Mouse (Mus musculus): ENCODE data around the gene Actg2. TPM values are rescaled to one million over a fixed set of nuclear protein-coding genes. Genes with fewer than 3 reads are reported as not detected.
"Not testable (repeated sequence)": the region's sequence is repeated elsewhere in the genome, so short reads cannot be mapped to it uniquely, and the experiment has no call there.

The Actg2 gene
- not detected in 2 replicates for polyA plus RNA-seq (2012)

DNA sequence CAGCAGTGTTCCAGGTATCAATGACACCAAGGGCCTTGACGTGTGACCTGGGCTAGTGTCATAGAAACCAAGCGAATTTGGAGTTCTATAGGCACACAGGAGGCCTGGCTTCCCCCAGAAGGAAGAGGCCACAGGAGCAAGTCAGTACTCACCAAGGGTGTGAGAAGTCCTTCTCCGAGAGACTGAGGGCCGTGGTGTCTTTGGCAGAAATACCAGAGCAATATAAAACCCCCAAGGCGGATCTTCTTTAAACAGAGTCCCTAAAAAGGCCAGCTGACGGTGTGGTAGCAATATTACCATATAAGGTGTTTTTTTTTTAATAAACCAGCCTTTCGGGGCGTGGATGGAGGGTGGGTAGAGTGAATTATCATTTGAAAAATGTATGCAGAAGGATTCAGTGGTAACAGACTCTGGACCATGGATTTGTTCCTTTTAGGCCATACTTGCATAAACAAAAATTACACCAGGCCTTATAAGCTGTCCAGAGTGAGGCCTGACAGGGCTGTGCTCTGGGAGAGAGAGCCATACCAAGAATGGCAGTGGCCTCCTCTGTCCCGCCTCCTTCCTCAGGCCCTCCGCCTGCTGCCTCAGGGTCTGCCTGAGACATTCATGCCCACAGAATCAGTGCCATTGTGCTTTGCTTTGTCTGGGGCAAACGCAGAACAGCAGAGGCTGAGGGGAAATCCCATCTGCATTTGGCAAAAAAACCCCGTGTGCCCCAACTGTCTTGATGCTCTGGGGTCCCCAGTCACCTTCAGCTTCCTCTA, at the start of gene Actg2:
Actg2 (minus strand) TSS at position 238 of the 767 bp plus-strand sequence.
- Histone ChIP-seq H3K36me3 (ENCODE audit: control insufficient read depth) (no peaks in the 10 kb centered on the region), H3K9me3 (ENCODE audit: control insufficient read depth, low read length) (no peaks in the 10 kb centered on the region), H3K4me1 (ENCODE audit: control insufficient read depth) (no peaks in the 10 kb centered on the region), H3K27me3 (ENCODE audit: control insufficient read depth) (peaks cover 5% of the 10 kb centered on the region), H3K4me3 (replicated peaks) (no peak within 1 kb of the TSS)
- TF ChIP-seq GATA1 (IDR thresholded peaks at IDR 0.05; ENCODE audit: low read length) (no peak), TAL1 (IDR thresholded peaks at IDR 0.05; ENCODE audit: low read length) (no peak)

DNA sequence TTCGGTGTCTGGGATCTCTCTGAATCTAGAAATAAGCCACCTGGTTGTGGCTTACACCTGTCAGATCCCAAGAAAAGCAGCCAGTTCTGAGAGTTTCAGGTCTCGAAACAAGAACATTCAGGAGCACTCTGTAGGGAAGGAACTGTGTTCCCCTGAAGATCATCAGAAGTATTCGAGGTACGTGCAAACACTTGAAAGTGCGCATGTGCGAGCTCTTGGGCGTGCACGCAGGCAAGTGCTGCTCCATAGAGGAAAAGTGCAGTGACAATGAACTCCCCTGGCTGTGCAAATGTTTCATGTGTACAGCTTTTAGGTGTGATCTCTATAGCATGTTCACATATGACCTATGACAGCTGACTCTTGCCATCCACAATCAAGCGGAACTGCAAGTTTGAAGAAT, 49.3 kb upstream of the Actg2 start:
- not testable (repeated sequence) for H3K9me3 ChIP-seq (ENCODE audit: control insufficient read depth, low read length); H3K4me1 ChIP-seq (ENCODE audit: control insufficient read depth); H3K4me3 ChIP-seq (replicated peaks); H3K36me3 ChIP-seq (ENCODE audit: control insufficient read depth)
- H3K27me3 ChIP-seq (ENCODE audit: control insufficient read depth): peaks cover 11% of the 10 kb centered on the region

DNA sequence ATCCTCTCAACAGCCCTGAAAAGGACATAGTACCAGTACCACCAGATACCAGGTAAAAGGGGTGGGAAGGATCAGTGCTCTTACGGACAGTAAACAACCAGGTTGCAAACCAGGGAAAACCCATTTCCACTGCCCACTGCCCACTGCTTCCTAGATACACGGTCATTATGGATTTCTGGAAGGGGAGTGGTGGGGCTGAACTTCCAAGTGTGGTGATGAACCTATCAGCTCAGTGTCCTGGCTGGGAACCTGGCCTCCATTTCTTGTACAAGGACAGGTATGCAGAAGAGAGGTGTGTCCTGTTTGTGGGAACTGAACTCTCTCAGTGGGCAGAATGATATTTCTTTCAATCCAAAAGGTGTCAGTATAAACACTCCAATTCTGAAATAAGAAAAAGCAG, 47.5 kb upstream of the Actg2 start:
- Histone ChIP-seq H3K36me3 (ENCODE audit: control insufficient read depth) (no peaks in the 10 kb centered on the region), H3K4me3 (replicated peaks) (no peak overlapping the region), H3K4me1 (ENCODE audit: control insufficient read depth) (no peaks in the 10 kb centered on the region), H3K9me3 (ENCODE audit: control insufficient read depth, low read length) (no peaks in the 10 kb centered on the region), H3K27me3 (ENCODE audit: control insufficient read depth) (peaks cover 22% of the 10 kb centered on the region)
- TF ChIP-seq TAL1 (IDR thresholded peaks at IDR 0.05; ENCODE audit: low read length): no peak
- TF ChIP-seq GATA1 (IDR thresholded peaks at IDR 0.05; ENCODE audit: low read length): no peak

DNA sequence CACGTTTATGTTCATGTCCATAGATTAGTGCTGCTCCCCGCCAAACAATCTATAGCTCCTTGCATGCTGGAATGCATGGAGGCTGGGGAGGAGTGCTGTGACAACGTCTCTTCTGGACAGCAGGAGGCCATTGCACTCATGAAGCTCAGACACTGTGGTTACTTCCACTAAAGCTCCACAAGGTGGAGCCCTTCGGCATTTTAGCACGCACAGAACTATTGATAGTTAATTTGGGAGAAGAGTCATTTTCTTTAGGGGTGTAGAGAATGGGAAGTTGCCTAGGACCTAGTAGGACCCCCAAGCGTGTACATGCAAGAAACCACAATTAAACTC, 46.8 kb upstream of the Actg2 start:
- Histone ChIP-seq H3K9me3 (ENCODE audit: control insufficient read depth, low read length) (no peaks in the 10 kb centered on the region), H3K27me3 (ENCODE audit: control insufficient read depth) (peaks cover 27% of the 10 kb centered on the region), H3K4me1 (ENCODE audit: control insufficient read depth) (no peaks in the 10 kb centered on the region), H3K36me3 (ENCODE audit: control insufficient read depth) (no peaks in the 10 kb centered on the region), H3K4me3 (replicated peaks) (no peak overlapping the region)
- TF ChIP-seq GATA1 (IDR thresholded peaks at IDR 0.05; ENCODE audit: low read length) (no peak), TAL1 (IDR thresholded peaks at IDR 0.05; ENCODE audit: low read length) (no peak)

DNA sequence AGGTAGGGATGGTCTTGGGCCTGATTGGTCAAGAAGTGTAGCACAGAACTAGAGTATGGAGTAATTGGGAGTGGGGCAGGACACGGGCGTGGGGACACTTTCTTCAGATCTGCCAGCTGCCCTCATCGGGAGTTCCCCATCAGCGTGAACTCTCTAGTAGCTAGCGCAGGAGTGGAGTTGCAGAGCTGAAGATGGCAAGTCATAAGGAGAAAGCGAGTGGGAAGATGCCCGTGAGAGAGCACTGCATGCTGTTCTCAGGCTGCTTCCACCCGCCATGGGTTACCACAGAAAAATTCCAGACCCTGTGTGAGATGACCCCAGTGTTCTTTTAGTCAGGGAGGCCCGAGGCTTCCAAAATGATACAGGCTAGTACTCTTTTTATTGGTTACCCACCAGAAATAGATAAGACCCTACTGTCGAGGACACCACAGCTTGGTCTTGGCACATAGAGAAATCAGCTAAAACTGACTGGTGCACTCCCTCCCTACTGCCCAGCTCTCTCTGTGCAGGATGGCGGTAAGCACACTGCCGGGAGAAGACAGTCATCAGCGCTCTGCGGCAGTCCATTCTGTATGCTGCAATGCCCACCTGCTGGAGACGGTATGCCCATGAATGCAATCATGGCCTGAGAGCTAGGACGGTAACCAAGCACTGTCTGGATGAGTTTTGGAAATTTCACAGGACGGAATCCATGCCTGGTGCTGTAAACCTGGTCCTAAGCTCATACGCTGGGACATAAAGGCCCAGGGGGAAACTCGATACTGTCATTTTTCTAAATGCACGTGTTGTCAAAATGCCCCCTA, 46.3 kb upstream of the Actg2 start:
- peaks cover 29% of the 10 kb centered on the region for H3K27me3 ChIP-seq (ENCODE audit: control insufficient read depth)
- no peaks in the 10 kb centered on the region for H3K36me3 ChIP-seq (ENCODE audit: control insufficient read depth)
- no peaks in the 10 kb centered on the region for H3K4me1 ChIP-seq (ENCODE audit: control insufficient read depth)
- no peak for TF ChIP-seq GATA1 (IDR thresholded peaks at IDR 0.05; ENCODE audit: low read length)
- no peak for TF ChIP-seq TAL1 (IDR thresholded peaks at IDR 0.05; ENCODE audit: low read length)
- H3K4me3 ChIP-seq (replicated peaks): no peak overlapping the region
- H3K9me3 ChIP-seq (ENCODE audit: control insufficient read depth, low read length): no peaks in the 10 kb centered on the region

DNA sequence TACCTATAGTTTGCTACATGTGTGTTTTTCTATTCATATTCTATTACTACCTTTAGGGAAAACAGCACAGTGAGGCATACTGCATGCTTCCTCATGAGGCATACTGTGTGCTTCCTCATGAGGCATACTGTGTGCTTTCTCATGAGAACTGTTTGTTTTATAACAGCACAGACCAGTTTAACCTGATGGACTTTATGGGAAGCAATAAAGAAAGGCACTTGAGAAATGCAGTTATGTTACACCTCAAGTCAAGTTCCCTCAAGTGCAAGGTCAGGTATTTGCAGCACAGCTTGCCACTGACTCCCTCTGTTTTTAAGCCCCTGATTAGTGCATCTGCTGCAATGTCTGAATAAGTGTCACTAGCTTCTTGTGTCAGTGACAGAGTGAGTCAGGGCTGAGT, 41.5 kb upstream of the Actg2 start:
- peaks cover 34% of the 10 kb centered on the region for H3K27me3 ChIP-seq (ENCODE audit: control insufficient read depth)
- no peak for TF ChIP-seq TAL1 (IDR thresholded peaks at IDR 0.05; ENCODE audit: low read length)
- H3K9me3 ChIP-seq (ENCODE audit: control insufficient read depth, low read length): no peaks in the 10 kb centered on the region
- no peak overlapping the region for H3K4me3 ChIP-seq (replicated peaks)
- peaks cover 5% of the 10 kb centered on the region for H3K4me1 ChIP-seq (ENCODE audit: control insufficient read depth)
- H3K36me3 ChIP-seq (ENCODE audit: control insufficient read depth): no peaks in the 10 kb centered on the region

DNA sequence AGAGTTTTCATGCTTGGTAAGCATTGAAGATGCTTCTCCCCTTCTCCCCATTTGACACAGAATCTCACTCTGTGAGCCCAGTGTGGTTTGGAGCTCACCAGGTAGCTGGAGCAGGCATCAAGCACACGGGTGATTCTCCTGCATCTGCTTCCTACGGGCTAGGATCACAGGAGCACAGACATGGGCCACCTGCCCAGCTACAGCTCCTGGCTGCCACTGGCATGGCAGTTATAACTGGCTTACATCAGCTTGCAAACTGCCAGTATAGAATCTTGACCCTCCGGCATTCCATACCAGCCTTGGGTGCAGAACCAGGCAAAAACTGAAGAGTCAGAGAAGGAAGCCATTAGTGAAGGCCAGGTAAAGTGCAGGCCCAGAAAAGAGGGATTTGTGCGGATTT, 39.5 kb upstream of the Actg2 start:
- TF ChIP-seq TAL1 (IDR thresholded peaks at IDR 0.05; ENCODE audit: low read length) (no peak), GATA1 (IDR thresholded peaks at IDR 0.05; ENCODE audit: low read length) (no peak)
- Histone ChIP-seq H3K9me3 (ENCODE audit: control insufficient read depth, low read length) (no peaks in the 10 kb centered on the region), H3K36me3 (ENCODE audit: control insufficient read depth) (no peaks in the 10 kb centered on the region)

DNA sequence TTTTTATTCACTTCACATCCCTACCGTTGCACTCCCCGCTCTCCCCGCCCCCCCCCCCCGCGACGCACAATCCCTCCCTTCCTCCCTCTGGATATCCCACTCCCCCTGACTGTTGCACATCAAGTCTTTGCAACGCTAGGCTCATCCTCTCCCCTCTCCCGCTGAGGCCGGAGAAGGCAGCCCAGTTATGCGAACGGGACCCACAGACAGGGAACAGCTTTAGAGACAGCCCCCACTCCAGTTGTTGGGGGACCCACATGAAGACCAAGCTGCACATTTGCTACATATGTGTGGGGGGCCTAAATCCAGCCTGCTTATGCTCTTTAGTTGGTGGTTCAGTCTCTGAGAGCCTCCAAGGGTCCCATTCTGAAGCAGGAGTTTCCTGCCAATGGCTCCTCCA, 36.6 kb upstream of the Actg2 start, which contains the start of gene Stambp:
Stambp (minus strand) TSS at position 59 of the 400 bp plus-strand sequence.
- no peak for TF ChIP-seq TAL1 (IDR thresholded peaks at IDR 0.05; ENCODE audit: low read length)
- no peak for TF ChIP-seq GATA1 (IDR thresholded peaks at IDR 0.05; ENCODE audit: low read length)
- Histone ChIP-seq H3K9me3 (ENCODE audit: control insufficient read depth, low read length) (no peaks in the 10 kb centered on the region), H3K4me3 (replicated peaks) (peak within 1 kb of the TSS; percentile 85), H3K27me3 (ENCODE audit: control insufficient read depth) (peaks cover 14% of the 10 kb centered on the region), H3K36me3 (ENCODE audit: control insufficient read depth) (peaks cover 19% of the 10 kb centered on the region), H3K4me1 (ENCODE audit: control insufficient read depth) (peaks cover 20% of the 10 kb centered on the region)

More for the DNA sequence above, 39.5 kb upstream of the Actg2 start:
- H3K4me3 ChIP-seq (replicated peaks): no peak overlapping the region
- peaks cover 33% of the 10 kb centered on the region for H3K27me3 ChIP-seq (ENCODE audit: control insufficient read depth)
- H3K4me1 ChIP-seq (ENCODE audit: control insufficient read depth): peaks cover 16% of the 10 kb centered on the region

DNA sequence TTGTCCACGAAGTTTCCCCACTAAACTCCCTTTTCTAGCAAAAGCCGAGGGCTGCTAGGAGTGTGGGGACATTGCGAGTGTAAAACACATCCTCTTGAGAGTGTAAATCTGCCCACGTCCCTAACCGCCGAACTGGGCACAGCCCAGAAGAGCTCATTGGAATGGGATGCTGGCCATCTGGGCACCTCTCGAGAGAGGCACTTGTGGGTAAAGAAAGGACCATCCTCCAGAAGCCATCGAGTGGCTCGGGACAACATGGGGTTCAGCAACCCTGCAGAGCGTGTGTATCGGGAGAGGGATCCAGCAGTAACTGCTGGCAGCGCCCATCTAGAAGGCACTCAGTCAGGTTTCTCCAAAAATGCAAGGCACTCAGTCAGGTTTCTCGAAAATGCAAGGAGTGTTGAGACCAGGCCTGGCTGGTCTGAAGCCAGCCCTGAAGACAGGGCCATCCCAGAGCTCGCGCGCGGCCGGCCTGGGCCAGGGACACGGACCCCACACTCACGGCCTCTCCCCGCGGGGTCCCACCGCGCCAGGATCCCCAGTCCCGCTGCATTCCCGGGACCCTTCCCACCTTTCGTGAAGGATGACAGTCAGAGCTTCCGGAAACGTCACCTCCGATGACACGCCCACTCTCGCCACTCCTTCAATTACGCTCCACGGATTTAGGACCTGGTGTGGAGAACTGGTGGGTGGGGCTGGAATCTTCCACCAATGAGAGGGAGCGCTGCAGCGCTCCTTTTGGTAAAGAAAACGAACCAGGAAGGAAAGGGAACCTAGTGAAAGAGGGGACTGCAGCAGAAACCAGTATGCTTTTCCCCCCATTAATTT, 36.0 kb upstream of the Actg2 start:
- peaks cover 20% of the 10 kb centered on the region for H3K4me1 ChIP-seq (ENCODE audit: control insufficient read depth)
- H3K9me3 ChIP-seq (ENCODE audit: control insufficient read depth, low read length): no peaks in the 10 kb centered on the region
- peaks cover 22% of the 10 kb centered on the region for H3K36me3 ChIP-seq (ENCODE audit: control insufficient read depth)
- peak overlapping the region; percentile 85 for H3K4me3 ChIP-seq (replicated peaks)
- TF ChIP-seq GATA1 (IDR thresholded peaks at IDR 0.05; ENCODE audit: low read length) (no peak), TAL1 (IDR thresholded peaks at IDR 0.05; ENCODE audit: low read length) (no peak)
- peaks cover 11% of the 10 kb centered on the region for H3K27me3 ChIP-seq (ENCODE audit: control insufficient read depth)
